ENCODE assay signal across 8 mouse cellular contexts in genomic region chr2:151973595-151974562, GRCm38 (mm10). TPM values are rescaled to one million over a fixed set of nuclear protein-coding genes. Genes with fewer than 3 reads are reported as not detected.
A peak's percentile ranks its signal among the peaks of the same experiment; 100 is the strongest.
DNase-seq lines count a peak whose midpoint lies in the region; ATAC-seq and TF ChIP-seq lines count a peak whose summit lies in the region.

No protein-coding gene starts in this region.

- H3K4me3 ChIP-seq in left cerebral cortex, adult 2 months = 0 out of 2 replicates have a peak overlapping the region, but pooled peaks have one; percentile 7
- H3K4me3 ChIP-seq in hindbrain, postnatal 0 days (ENCODE audit: low read length) = peak overlapping the region; percentile 30
- H3K4me3 ChIP-seq in liver, embryonic 15.5 days (replicated peaks) = peak overlapping the region; percentile 35
- H3K4me3 ChIP-seq in neural tube, embryonic 13.5 days = peak overlapping the region; percentile 28

- H3K27ac ChIP-seq in left cerebral cortex, adult 2 months = no peak overlapping the region
- H3K27ac ChIP-seq in hindbrain, postnatal 0 days = peak overlapping the region; percentile 72; the same call in 1 of the 2 replicates
- peak overlapping the region; percentile 41; the same call in 1 of the 2 replicates for H3K27ac ChIP-seq in liver, embryonic 15.5 days (replicated peaks)
- H3K27ac ChIP-seq in neural tube, embryonic 13.5 days (replicated peaks) = peak overlapping the region; percentile 74

- H3K9me3 ChIP-seq in hindbrain, postnatal 0 days (ENCODE audit: low read length) = no peaks in the 10 kb centered on the region
- no peaks in the 10 kb centered on the region for H3K9me3 ChIP-seq in liver, embryonic 15.5 days (replicated peaks)
- no peaks in the 10 kb centered on the region for H3K9me3 ChIP-seq in neural tube, embryonic 13.5 days

- 0 out of 2 replicates have a peak, but pooled peaks cover 4% of the 10 kb centered on the region for H3K36me3 ChIP-seq in hindbrain, postnatal 0 days (ENCODE audit: insufficient read depth, low read length)
- peaks cover 20% of the 10 kb centered on the region for H3K36me3 ChIP-seq in liver, embryonic 15.5 days (replicated peaks)
- H3K36me3 ChIP-seq in neural tube, embryonic 13.5 days = 0 out of 2 replicates have a peak, but pooled peaks cover 8% of the 10 kb centered on the region

- peak overlapping the region; percentile 53 for H3K4me2 ChIP-seq in hindbrain, postnatal 0 days (ENCODE audit: low read depth, low read length)
- H3K4me2 ChIP-seq in liver, embryonic 15.5 days = peak overlapping the region; percentile 61
- H3K4me2 ChIP-seq in neural tube, embryonic 13.5 days = peak overlapping the region; percentile 54

- 10% methylated on average over 36 of the region's 36 CpGs for WGBS in hindbrain, postnatal 0 days
- WGBS in liver, embryonic 15.5 days (ENCODE audit: insufficient replicate concordance) = 2% methylated on average over 36 of the region's 36 CpGs
- WGBS in neural tube, embryonic 13.5 days = 5% methylated on average over 36 of the region's 36 CpGs

- intact Hi-C loops in left cerebral cortex, adult 2 months (cut with DNase I) = no loop called here
- intact Hi-C loops in left cerebral cortex, postnatal 14 days (cut with DNase I) = no loop called here
- intact Hi-C loops in left cerebral cortex, postnatal 36 days (cut with DNase I) = no loop called here

- peak overlapping the region; percentile 39; the same call in 1 of the 2 replicates for H3K9ac ChIP-seq in hindbrain, postnatal 0 days (replicated peaks; ENCODE audit: low read length)
- no peak overlapping the region for H3K9ac ChIP-seq in liver, embryonic 15.5 days
- H3K9ac ChIP-seq in neural tube, embryonic 13.5 days = peak overlapping the region; percentile 56

- TF ChIP-seq CTCF in left cerebral cortex, adult 2 months (IDR thresholded peaks at IDR 0.05) = no peak; the same call in 1 of the 2 replicates
- TF ChIP-seq CTCF in hindbrain, postnatal 0 days (IDR thresholded peaks at IDR 0.05; ENCODE audit: low read depth) = peak; percentile 39

- no peaks in the 10 kb centered on the region for H3K27me3 ChIP-seq in hindbrain, postnatal 0 days (ENCODE audit: insufficient read depth, low read length)
- peaks cover 38% of the 10 kb centered on the region for H3K27me3 ChIP-seq in liver, embryonic 15.5 days
- 0 out of 2 replicates have a peak, but pooled peaks cover 3% of the 10 kb centered on the region for H3K27me3 ChIP-seq in neural tube, embryonic 13.5 days

- peaks cover 46% of the 10 kb centered on the region for H3K4me1 ChIP-seq in hindbrain, postnatal 0 days (ENCODE audit: insufficient read depth, low read length)
- peaks cover 85% of the 10 kb centered on the region for H3K4me1 ChIP-seq in liver, embryonic 15.5 days (replicated peaks)
- H3K4me1 ChIP-seq in neural tube, embryonic 13.5 days (replicated peaks) = peaks cover 75% of the 10 kb centered on the region

- ATAC-seq in common myeloid progenitor, adult 5-6 weeks (replicated peaks; ENCODE audit: low read depth, poor library complexity, severe bottlenecking) = peak; percentile 30
- ATAC-seq in hindbrain, postnatal 0 days = no peak
- ATAC-seq in liver, embryonic 15.5 days (ENCODE audit: insufficient read depth) = 0 out of 2 replicates have a peak, but pooled peaks have one; percentile 7
- ATAC-seq in neural tube, embryonic 13.5 days (ENCODE audit: low read depth) = no peak

- no peak for DNase-seq in left cerebral cortex, adult 2 months (ENCODE audit: extremely low spot score in 1 of 2, low spot score in 2 of 2)
- no peak for DNase-seq in left cerebral cortex, postnatal 14 days (ENCODE audit: low spot score in 2 of 2)
- DNase-seq in hindbrain, postnatal 0 days (ENCODE audit: low spot score) = peak; percentile 45
- no peak for DNase-seq in left cerebral cortex, postnatal 36 days (ENCODE audit: low spot score in 2 of 2)
- DNase-seq in layer of hippocampus, postnatal 36 days = no peak

RNA-seq across cellular contexts. Expression of gene Fam110a, which starts 6.1 kb away (rescaled TPM):
- total RNA-seq in left cerebral cortex, adult 2 months (2021) = 1 to 10 TPM; 6.6 to 6.7 TPM
- 1 to 10 TPM; 5.0 to 6.8 TPM for total RNA-seq in left cerebral cortex, postnatal 14 days (2021)
- 3.4 and 6.7 TPM in 2 replicates for total RNA-seq in common myeloid progenitor, adult 5-6 weeks (2017)
- total RNA-seq in hindbrain, postnatal 0 days (2014; rRNA removed) = 25.4 and 27.3 TPM in 2 replicates
- polyA plus RNA-seq in hindbrain, postnatal 0 days (2015; fragmentation: Nextera tagmentation; extraction: Ambion mirVana) = 35.8 and 36.5 TPM in 2 replicates
- polyA plus RNA-seq in liver, embryonic 15.5 days (2015; fragmentation: Nextera tagmentation; extraction: Ambion mirVana) = 9.8 and 10.1 TPM in 2 replicates
- polyA plus RNA-seq in neural tube, embryonic 13.5 days (2015; fragmentation: Nextera tagmentation; extraction: Ambion mirVana) = 48.1 and 52.1 TPM in 2 replicates
- total RNA-seq in left cerebral cortex, postnatal 36 days (2021) = 1 to 10 TPM; 7.5 to 8.9 TPM
- 1 to 10 TPM; 7.2 to 7.4 TPM for total RNA-seq in layer of hippocampus, postnatal 36 days (2021)

RNA-seq across cellular contexts. Expression of gene Slc52a3, which starts 22.4 kb away (rescaled TPM):
- 1 to 10 TPM; 2.6 to 2.9 TPM for total RNA-seq in left cerebral cortex, adult 2 months (2021)
- 1 to 10 TPM; 3.8 to 3.9 TPM for total RNA-seq in left cerebral cortex, postnatal 14 days (2021)
- total RNA-seq in common myeloid progenitor, adult 5-6 weeks (2017) = 0.87 and 1.1 TPM in 2 replicates
- 2.7 and 3.1 TPM in 2 replicates for total RNA-seq in hindbrain, postnatal 0 days (2014; rRNA removed)
- 2.6 and 2.7 TPM in 2 replicates for polyA plus RNA-seq in hindbrain, postnatal 0 days (2015; fragmentation: Nextera tagmentation; extraction: Ambion mirVana)
- polyA plus RNA-seq in liver, embryonic 15.5 days (2015; fragmentation: Nextera tagmentation; extraction: Ambion mirVana) = 1.1 and 1.3 TPM in 2 replicates
- polyA plus RNA-seq in neural tube, embryonic 13.5 days (2015; fragmentation: Nextera tagmentation; extraction: Ambion mirVana) = 0.99 and 1.1 TPM in 2 replicates
- total RNA-seq in left cerebral cortex, postnatal 36 days (2021) = 1 to 10 TPM; 2.2 to 3.2 TPM
- total RNA-seq in layer of hippocampus, postnatal 36 days (2021) = 1 to 10 TPM; 2.8 to 3.0 TPM

Comparison
In these comparisons a context has a peak if more than half of its experiments do, and no peak if none do; other contexts are left out.
1. ATAC-seq: peak in common myeloid progenitor, adult 5-6 weeks (single experiment) and liver, embryonic 15.5 days (single experiment); none in hindbrain, postnatal 0 days (single experiment) and neural tube, embryonic 13.5 days (single experiment).
2. Peak in every context shown above with its lines, with median percentiles within 50 percentile points of each other: H3K4me3 ChIP-seq and H3K4me2 ChIP-seq.